Mouse (Mus musculus) myocyte (in vitro differentiated cells): ENCODE results near the gene Ccna2.

Experiments used
- CEBPB ChIP-seq: IDR thresholded peaks from 2 replicates; pipeline ENCODE4 v1.6.1; 2011; ENCODE audit warnings: mild to moderate bottlenecking, moderate library complexity; ENCODE audit not compliant: poor library complexity, insufficient read depth, severe bottlenecking
- E2F4 ChIP-seq: IDR thresholded peaks from one replicate; pipeline ENCODE4 v1.6.1; 2011; ENCODE audit warnings: mild to moderate bottlenecking, control low read depth, moderate library complexity; ENCODE audit not compliant: insufficient read depth
- MAX ChIP-seq: IDR thresholded peaks from one replicate; pipeline ENCODE4 v1.6.1; 2011; ENCODE audit warnings: low read depth, mild to moderate bottlenecking, control low read depth
- MYOD1 ChIP-seq, 3 experiments: IDR thresholded peaks; one replicate each; pipeline ENCODE4 v1.6.1; 2011; ENCODE audit warnings: control low read depth in 2 of 3, low read depth in 2 of 3, mild to moderate bottlenecking in 2 of 3, moderate library complexity in 1 of 3; ENCODE audit not compliant: insufficient read length in 2 of 3, control insufficient read depth in 1 of 3
- MYOG ChIP-seq, 3 experiments: IDR thresholded peaks; one replicate each; pipeline ENCODE4 v1.6.1; 2011; ENCODE audit warnings: control low read depth in 2 of 3, low read depth in 2 of 3, mild to moderate bottlenecking in 2 of 3; ENCODE audit not compliant: insufficient read length in 2 of 3, control insufficient read depth in 1 of 3, insufficient read depth in 1 of 3
- POLR2A ChIP-seq: IDR thresholded peaks from one replicate; pipeline ENCODE4 v1.6.1; 2011; ENCODE audit warnings: low read depth, mild to moderate bottlenecking, control low read depth, moderate library complexity; ENCODE audit not compliant: insufficient read length
- SRF ChIP-seq: IDR thresholded peaks from one replicate; pipeline ENCODE4 v1.6.1; 2011; ENCODE audit warnings: low read depth; ENCODE audit not compliant: control insufficient read depth, insufficient read length
- TCF12 ChIP-seq: IDR thresholded peaks from one replicate; pipeline ENCODE4 v1.6.1; 2011; ENCODE audit warnings: mild to moderate bottlenecking, control low read depth; ENCODE audit not compliant: poor library complexity, insufficient read depth, severe bottlenecking
- TCF3 ChIP-seq: IDR thresholded peaks from one replicate; pipeline ENCODE4 v1.6.1; 2011; ENCODE audit warnings: low read depth, control low read depth; ENCODE audit not compliant: insufficient read length
- USF1 ChIP-seq: IDR thresholded peaks from one replicate; pipeline ENCODE4 v1.6.1; 2011; ENCODE audit warnings: low read depth, mild to moderate bottlenecking, control low read depth, moderate library complexity

- TF ChIP-seq POLR2A (no peak), MYOG (IDR thresholded peaks at IDR 0.05; ENCODE audit: control insufficient read depth in 1 of 3, insufficient read depth in 1 of 3, insufficient read length in 2 of 3, low read depth in 2 of 3) (no peak), MYOD1 (IDR thresholded peaks at IDR 0.05; ENCODE audit: control insufficient read depth in 1 of 3, insufficient read length in 2 of 3, low read depth in 2 of 3) (no peak), CEBPB (no peak), USF1 (no peak), MAX (no peak), TCF12 (no peak), E2F4 (no peak), SRF (no peak), TCF3 (no peak)
Measured at GRCm38 (mm10) chr3:36541399-36541798, 30.6 kb downstream of the Ccna2 start.
